Mouse (Mus musculus) brain, embryonic 14.5 days (tissue): ENCODE measurements around the gene B2m. TPM values are rescaled to one million over a fixed set of nuclear protein-coding genes. Genes with fewer than 3 reads are reported as not detected.
A peak's percentile ranks its signal among the peaks of the same experiment; 100 is the strongest.

Experiments
- DNase-seq: peaks from one replicate; pipeline ENCODE4 v3.0.0-alpha.2; 2011; ENCODE audit warnings: low read depth
- CTCF ChIP-seq: fragments of 200-500 bp; IDR thresholded peaks from 2 replicates; pipeline ENCODE4 v1.5.1; 2012; ENCODE audit warnings: inconsistent platforms, mild to moderate bottlenecking, moderate library complexity, borderline replicate concordance; ENCODE audit not compliant: insufficient read depth, insufficient read length; ENCODE audit errors: extremely low read depth
- POLR2A ChIP-seq: fragments of 200-500 bp; IDR thresholded peaks from 2 replicates; pipeline ENCODE4 v1.6.1; 2012; ENCODE audit warnings: mild to moderate bottlenecking, inconsistent platforms, borderline replicate concordance; ENCODE audit not compliant: poor library complexity, insufficient read depth, insufficient read length, severe bottlenecking; ENCODE audit errors: extremely low read depth
- polyA plus RNA-seq: library from polyadenylated mRNA; depleted of rRNA; stranded (reverse); fragments of >200 nt; gene quantifications from 2 replicates; pipeline ENCODE4 v1.2.3, GENCODE M21; 2012; rRNA removed

Gene B2m
- polyA plus RNA-seq, 1 experiment: 52.2 TPM

DNA sequence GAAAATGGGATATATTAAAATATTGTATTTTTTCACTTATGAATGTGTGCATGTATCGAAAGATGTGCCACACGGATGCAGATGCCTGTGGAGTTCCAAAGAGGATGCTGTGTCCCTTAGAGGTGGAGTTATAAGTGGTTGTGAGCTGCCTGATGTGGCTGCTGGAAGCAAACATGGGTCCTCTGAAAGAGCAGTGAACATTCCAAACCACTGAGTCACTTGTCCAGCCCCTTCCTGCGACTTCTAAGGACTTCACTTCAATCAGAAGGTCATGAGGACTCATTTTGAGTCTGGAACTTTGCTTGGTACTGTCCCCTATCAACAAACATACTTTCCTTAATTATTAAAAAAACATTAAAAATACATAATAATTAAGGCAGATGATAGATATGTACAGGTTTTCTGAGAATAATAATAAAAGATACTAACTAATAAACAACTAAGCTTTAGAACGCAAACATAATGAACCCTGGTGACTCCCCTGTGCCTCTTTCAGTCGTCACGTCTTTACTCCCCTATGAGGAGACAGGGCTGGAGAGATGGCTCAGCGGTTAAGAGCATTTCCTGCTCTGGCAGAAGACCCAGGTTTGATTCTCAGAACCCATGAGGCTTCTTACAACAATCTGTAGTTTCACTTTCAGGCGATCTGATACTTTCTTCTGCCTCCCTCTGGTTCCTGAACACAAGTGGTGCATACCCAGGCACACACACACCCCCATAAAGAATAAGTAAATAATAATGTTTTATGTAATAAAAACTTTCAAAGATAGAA lies 32.8 kb downstream of the B2m start:
- no peak for DNase-seq
- TF ChIP-seq CTCF (no peak), POLR2A (no peak)

GRCm38 (mm10) chr2:122185086-122185485 lies 37.6 kb downstream of the B2m start:
- no peak for DNase-seq
- TF ChIP-seq POLR2A: no peak
- no peak for TF ChIP-seq CTCF

GRCm38 (mm10) chr2:122186106-122186505 lies 38.6 kb downstream of the B2m start, which contains the start of the genes Patl2 and Terb2:
Gene Patl2, minus strand, starts transcription at chr2:122186189.
Gene Terb2, plus strand, starts transcription at chr2:122186272.
- TF ChIP-seq CTCF (no peak), POLR2A (no peak)
- DNase-seq: no peak

GRCm38 (mm10) chr2:122186751-122187150 lies 39.3 kb downstream of the B2m start:
- no peak for TF ChIP-seq POLR2A
- TF ChIP-seq CTCF: no peak
- DNase-seq: no peak

GRCm38 (mm10) chr2:122191849-122192248 lies 44.4 kb downstream of the B2m start:
- TF ChIP-seq CTCF (no peak), POLR2A (no peak)
- no peak for DNase-seq

- TF ChIP-seq CTCF (peak; percentile 45; the same call in 1 of the 2 replicates), POLR2A (no peak)
- peak; percentile 84 for DNase-seq
Measured at GRCm38 (mm10) chr2:122194509-122194929, 47.0 kb downstream of the B2m start.

- TF ChIP-seq CTCF: no peak
- TF ChIP-seq POLR2A: no peak
- DNase-seq: no peak
Measured at GRCm38 (mm10) chr2:122201501-122201900, 54.0 kb downstream of the B2m start.

Other genes starting within 250 kb of the B2m start
- 21.7 and 21.8 TPM in 2 replicates for gene Ctdspl2, start 191.7 kb upstream of the B2m start, polyA plus RNA-seq
- 0.40 and 0.68 TPM in 2 replicates for gene Mageb3, start 191.6 kb upstream of the B2m start, polyA plus RNA-seq
- gene Eif3j1, start 119.1 kb upstream of the B2m start, polyA plus RNA-seq: 12.8 and 15.8 TPM in 2 replicates
- 13.3 and 14.9 TPM in 2 replicates for gene Spg11, start 29.3 kb upstream of the B2m start, polyA plus RNA-seq
- gene Trim69, start 13.0 kb downstream of the B2m start, polyA plus RNA-seq: not detected in 2 replicates
- not detected in 2 replicates for gene Patl2, start 38.5 kb downstream of the B2m start, polyA plus RNA-seq
- not detected in 2 replicates for gene Terb2, start 38.6 kb downstream of the B2m start, polyA plus RNA-seq
- 10.3 and 13.4 TPM in 2 replicates for gene Sord, start 87.1 kb downstream of the B2m start, polyA plus RNA-seq
- gene Duox2, start 150.8 kb downstream of the B2m start, polyA plus RNA-seq: 0.08 TPM in 2 replicates
- 0.04 and 0.05 TPM in 2 replicates for gene Duoxa2, start 151.2 kb downstream of the B2m start, polyA plus RNA-seq
- 0.18 and 0.55 TPM in 2 replicates for gene Duoxa1, start 166.0 kb downstream of the B2m start, polyA plus RNA-seq
- gene Duox1, start 168.0 kb downstream of the B2m start, polyA plus RNA-seq: 0.08 and 0.22 TPM in 2 replicates
- gene Shf, start 221.5 kb downstream of the B2m start, polyA plus RNA-seq: 84.9 and 88.6 TPM in 2 replicates